Mouse (Mus musculus) T-helper 2 cell (primary cell): ENCODE measurements around the gene Zfp148.

Source experiments
- in situ Hi-C: fragments of 300-600 bp; cut with MboI, MseI; formaldehyde crosslinking; loops from one replicate; pipeline ENCODE4 v1.15.1; 2025; ENCODE audit warnings: high pct_unique_total_duplicates

Gene Zfp148

GRCm38 (mm10) chr16:33529502-33530454, 149.1 kb downstream of the Zfp148 start:
- in situ Hi-C loops: no loop called here

DNA sequence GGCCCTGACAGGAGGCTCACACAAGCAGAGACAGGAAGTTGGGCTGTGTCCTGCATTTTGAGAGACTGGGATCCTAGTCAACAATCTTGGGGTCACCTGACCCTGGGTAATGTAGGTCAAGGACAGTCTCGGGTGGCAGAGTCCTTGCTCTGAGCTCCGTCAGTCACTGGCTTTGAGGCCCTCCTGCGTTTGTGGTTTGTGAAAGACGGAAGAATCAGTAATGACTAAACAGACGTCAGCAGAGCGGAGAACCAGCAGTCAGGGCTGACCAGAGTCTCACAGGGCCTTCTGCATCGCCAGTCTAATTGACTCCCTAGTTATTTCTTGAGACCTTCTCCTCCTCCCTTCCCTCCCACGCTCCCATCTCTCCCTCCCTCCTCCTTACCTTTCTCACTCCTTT, 150.5 kb downstream of the Zfp148 start:
- in situ Hi-C loops: no loop called here

GRCm38 (mm10) chr16:33536456-33536855, 155.8 kb downstream of the Zfp148 start:
- in situ Hi-C loops: no loop called here

DNA sequence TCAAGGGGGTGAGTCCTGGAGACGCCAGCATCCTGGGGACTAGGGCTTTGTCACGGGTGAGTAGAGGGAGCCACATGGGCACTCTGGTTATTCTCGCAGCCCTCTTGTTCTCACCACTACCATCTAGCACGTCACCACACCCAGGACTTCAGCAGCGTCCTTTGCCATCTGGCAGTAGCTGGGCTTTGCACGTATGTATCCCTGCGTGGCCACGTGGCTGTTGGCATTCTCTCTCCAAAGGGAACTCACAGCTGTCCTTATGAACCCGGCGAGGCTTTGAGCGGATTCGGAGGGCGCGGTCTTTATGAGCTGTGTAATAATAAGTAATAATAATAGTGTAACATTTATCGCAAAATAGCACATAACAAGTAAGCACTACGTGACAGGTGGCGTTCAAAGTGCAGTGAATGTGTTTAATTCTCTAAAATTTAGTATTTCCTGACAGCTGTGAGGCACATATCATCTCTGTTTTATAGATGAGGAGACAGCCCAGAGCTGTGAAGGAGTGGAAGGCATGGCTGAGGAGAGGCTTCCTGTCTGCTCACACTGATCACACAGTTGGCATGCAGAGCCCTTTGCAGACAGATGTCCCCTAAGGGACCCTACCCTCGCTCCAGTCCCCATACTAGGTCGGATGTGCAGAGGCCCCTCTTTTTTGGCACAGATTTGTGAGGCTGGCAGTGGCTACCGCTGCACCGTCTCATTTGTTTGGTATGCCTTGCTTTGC, 157.0 kb downstream of the Zfp148 start:
- in situ Hi-C loops: no loop called here

- in situ Hi-C loops: no loop called here
Measured at GRCm38 (mm10) chr16:33544346-33544745, 163.7 kb downstream of the Zfp148 start.

DNA sequence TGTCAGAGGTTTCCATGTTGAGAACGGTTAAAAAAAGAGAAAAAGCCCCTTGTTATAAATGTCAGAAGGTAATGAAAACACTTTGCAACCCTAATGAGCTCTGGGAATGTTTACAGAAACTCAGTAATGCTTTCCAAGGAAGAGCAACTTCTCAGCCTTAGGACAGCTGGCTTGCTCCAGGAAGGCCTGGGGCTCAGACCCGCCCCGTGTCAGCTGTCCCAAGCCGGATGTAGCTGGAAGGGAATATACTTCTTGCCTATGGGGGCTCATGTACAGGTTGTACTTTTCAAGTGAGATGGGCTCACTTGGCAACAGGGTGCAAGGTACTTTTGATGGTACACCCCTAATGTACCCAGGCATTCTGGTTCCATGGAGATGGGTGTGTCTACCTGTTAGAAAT, 164.9 kb downstream of the Zfp148 start:
- in situ Hi-C loops: no loop called here

- in situ Hi-C loops: no loop called here
Measured at GRCm38 (mm10) chr16:33553689-33554342, 173.2 kb downstream of the Zfp148 start.
